Mouse (Mus musculus) gastrocnemius, postnatal 14 days (tissue): ENCODE data around the gene Gfy. TPM values are rescaled to one million over a fixed set of nuclear protein-coding genes. Genes with fewer than 3 reads are reported as not detected.
A peak's percentile ranks its signal among the peaks of the same experiment; 100 is the strongest.

Experiments
- DNase-seq: peaks from one replicate; pipeline ENCODE4 v3.0.0; 2021; ENCODE audit warnings: mixed read lengths
- intact Hi-C: fragments of 180-260 bp; cut with DNase I; formaldehyde crosslinking; loops from one replicate; pipeline ENCODE4 v1.15.1; 2025; ENCODE audit warnings: low total_unique reads
- microRNA-seq, 2 experiments: library from miRNA; unstranded; fragments of <30 nt; microRNA quantifications; one replicate each; pipeline ENCODE4 v1.2.0; 2021
- total RNA-seq, 2 experiments: library from RNA; stranded (reverse); gene quantifications; 2 replicates each; pipeline ENCODE4 v1.2.3; 2021

The Gfy gene
- total RNA-seq, 2 experiments from 2014 or later: 0.16 to 0.23 TPM

- no peak for DNase-seq
- intact Hi-C loops: no loop called here
These were observed 44.0 kb downstream of the Gfy start for GRCm38 (mm10) chr7:45135370-45135769.

GRCm38 (mm10) chr7:45134544-45135026 lies 44.8 kb downstream of the Gfy start:
- no peak for DNase-seq
- intact Hi-C loops: no loop called here

- intact Hi-C loops: no loop called here
- no peak for DNase-seq
These were observed 45.8 kb downstream of the Gfy start for GRCm38 (mm10) chr7:45133446-45134159.

- intact Hi-C loops: no loop called here
- DNase-seq: no peak
These were observed 47.5 kb downstream of the Gfy start for GRCm38 (mm10) chr7:45131850-45132249.

- intact Hi-C loops: no loop called here
- DNase-seq: no peak
These were observed 49.4 kb downstream of the Gfy start for GRCm38 (mm10) chr7:45129776-45130512.

GRCm38 (mm10) chr7:45129318-45129717 lies 50.1 kb downstream of the Gfy start:
- peak; percentile 45 for DNase-seq
- intact Hi-C loops: no loop called here

GRCm38 (mm10) chr7:45128624-45129246 lies 50.6 kb downstream of the Gfy start, which contains the start of gene Rpl13a:
Gene Rpl13a, minus strand, starts transcription at chr7:45128761.
- peak; percentile 97 for DNase-seq
- intact Hi-C loops: no loop called here

- no peak for DNase-seq
- intact Hi-C loops: no loop called here
These were observed 51.6 kb downstream of the Gfy start for GRCm38 (mm10) chr7:45127700-45128224.

- intact Hi-C loops: no loop called here
These were observed 52.3 kb downstream of the Gfy start for GRCm38 (mm10) chr7:45126844-45127699.

More at GRCm38 (mm10) chr7:45126844-45127699, 52.3 kb downstream of the Gfy start:
- no peak for DNase-seq

Small RNA genes lying within 50 kb of the gene (microRNA-seq; reads per million reads assigned to microRNA genes)
- gene Mir5121: 10.5 to 11.2 reads per million in 2 experiments
- gene Mir7055: 0 reads per million in 2 experiments

Other genes with a start within 250 kb of the Gfy start
- not detected for gene Tsks, start 236.4 kb downstream of the Gfy start, total RNA-seq
- gene Cpt1c, start 204.7 kb downstream of the Gfy start, total RNA-seq: 1 to 10 TPM; 2.3 to 2.7 TPM
- 100 to 1,000 TPM; 144 to 227 TPM for gene Prmt1, start 193.0 kb downstream of the Gfy start, total RNA-seq
- gene Irf3, start 181.9 kb downstream of the Gfy start, total RNA-seq: 10 to 100 TPM; 20.0 to 22.2 TPM
- 10 to 100 TPM in 1 of 2 experiments, 1 to 10 TPM in 1; 10.0 to 10.6 TPM for gene Bcl2l12, start 180.9 kb downstream of the Gfy start, total RNA-seq
- 10 to 100 TPM; 35.6 to 40.1 TPM for gene Scaf1, start 163.2 kb downstream of the Gfy start, total RNA-seq
- 10 to 100 TPM; 43.1 to 53.1 TPM for gene Rras, start 161.6 kb downstream of the Gfy start, total RNA-seq
- gene Prr12, start 126.7 kb downstream of the Gfy start, total RNA-seq: 10 to 100 TPM; 17.9 to 29.6 TPM
- gene Nosip, start 117.1 kb downstream of the Gfy start, total RNA-seq: 10 to 100 TPM; 34.3 to 35.2 TPM
- 1 to 10 TPM; 7.2 to 7.6 TPM for gene Prrg2, start 116.9 kb downstream of the Gfy start, total RNA-seq
- gene Rcn3, start 87.3 kb downstream of the Gfy start, total RNA-seq: 10 to 100 TPM; 57.2 to 80.5 TPM
- gene Fcgrt, start 75.7 kb downstream of the Gfy start, total RNA-seq: 10 to 100 TPM; 62.5 to 64.4 TPM
- 100 to 1,000 TPM; 599 to 696 TPM for gene Rps11, start 55.1 kb downstream of the Gfy start, total RNA-seq
- gene Rpl13a, start 50.8 kb downstream of the Gfy start, total RNA-seq: 100 to 1,000 TPM; 742 to 866 TPM
- gene Gm45713, start 43.3 kb downstream of the Gfy start, total RNA-seq: not detected
- 1 to 10 TPM; 1.9 to 2.5 TPM for gene Flt3l, start 43.1 kb downstream of the Gfy start, total RNA-seq
- gene Pih1d1, start 25.3 kb downstream of the Gfy start, total RNA-seq: 10 to 100 TPM; 40.0 to 42.4 TPM
- gene Aldh16a1, start 25.0 kb downstream of the Gfy start, total RNA-seq: 10 to 100 TPM; 21.4 to 23.2 TPM
- gene Slc17a7, start 15.6 kb downstream of the Gfy start, total RNA-seq: 1 to 10 TPM; 3.6 to 4.3 TPM
- gene Pth2, start 1.4 kb upstream of the Gfy start, total RNA-seq: not detected
- gene Ccdc155, start 25.3 kb upstream of the Gfy start, total RNA-seq: 1 to 10 TPM; 2.1 to 2.6 TPM
- not detected for gene Dkkl1, start 32.6 kb upstream of the Gfy start, total RNA-seq
- gene Tead2, start 36.2 kb upstream of the Gfy start, total RNA-seq: 10 to 100 TPM in 1 of 2 experiments, 1 to 10 TPM in 1; 7.1 to 10.9 TPM
- gene Cd37, start 59.5 kb upstream of the Gfy start, total RNA-seq: 1 to 10 TPM; 1.4 to 1.5 TPM
- not detected for gene Slc6a16, start 61.5 kb upstream of the Gfy start, total RNA-seq
- not detected for gene Slc6a21, start 97.9 kb upstream of the Gfy start, total RNA-seq
- gene Trpm4, start 154.2 kb upstream of the Gfy start, total RNA-seq: 10 to 100 TPM; 23.5 to 24.5 TPM
- gene Hrc, start 155.7 kb upstream of the Gfy start, total RNA-seq: 100 to 1,000 TPM; 711 to 744 TPM
- under 1 TPM; 0.69 to 0.78 TPM for gene Ppfia3, start 187.4 kb upstream of the Gfy start, total RNA-seq
- gene Lin7b, start 191.0 kb upstream of the Gfy start, total RNA-seq: 1 to 10 TPM in 1 of 2 experiments, under 1 TPM in 1; 0.49 to 1.6 TPM
- gene Snrnp70, start 216.2 kb upstream of the Gfy start, total RNA-seq: 10 to 100 TPM; 90.1 to 93.1 TPM
- 10 to 100 TPM; 39.6 to 44.1 TPM for gene Kcna7, start 226.1 kb upstream of the Gfy start, total RNA-seq
- gene Ntf5, start 234.1 kb upstream of the Gfy start, total RNA-seq: 1 to 10 TPM; 2.3 to 2.6 TPM
- gene Lhb, start 241.3 kb upstream of the Gfy start, total RNA-seq: under 1 TPM in 1 of 2 experiments, not detected in 1; 0.35 TPM